Mouse (Mus musculus): Measurements from ENCODE around the gene Zfp354c. TPM values are rescaled to one million over a fixed set of nuclear protein-coding genes. Genes with fewer than 3 reads are reported as not detected.

Gene Zfp354c
- polyA plus RNA-seq, 1 experiment from 2014 or later, result 0.39 TPM

GRCm38 (mm10) chr11:50798836-50799235 is 28.7 kb downstream of the Zfp354c start:
- ATAC-seq (no peak), DNase-seq (no peak)
- H3K27me3 ChIP-seq (ENCODE audit: insufficient read depth, low read length), result no peaks in the 10 kb centered on the region
- H3K27ac ChIP-seq (ENCODE audit: low read depth), result no peak overlapping the region
- TF ChIP-seq CTCF (IDR thresholded peaks at IDR 0.05; ENCODE audit: low read depth) (no peak), EP300 (IDR thresholded peaks at IDR 0.05; ENCODE audit: low read depth) (no peak)
- H3K9me3 ChIP-seq (ENCODE audit: low read length), result no peaks in the 10 kb centered on the region
- H3K4me3 ChIP-seq (ENCODE audit: low read depth, low read length), result no peak overlapping the region
- no peaks in the 10 kb centered on the region for H3K36me3 ChIP-seq (replicated peaks; ENCODE audit: insufficient read depth, low read length)
- H3K4me2 ChIP-seq (ENCODE audit: low read depth, low read length), result no peak overlapping the region
- no peak overlapping the region for H3K9ac ChIP-seq (replicated peaks)
- H3K4me1 ChIP-seq (ENCODE audit: insufficient read depth), result no peaks in the 10 kb centered on the region

GRCm38 (mm10) chr11:50797674-50798073 is 29.9 kb downstream of the Zfp354c start:
- no peak overlapping the region for H3K27ac ChIP-seq (ENCODE audit: low read depth)
- no peaks in the 10 kb centered on the region for H3K4me1 ChIP-seq (ENCODE audit: insufficient read depth)
- H3K9me3 ChIP-seq (ENCODE audit: low read length), result no peaks in the 10 kb centered on the region
- H3K36me3 ChIP-seq (replicated peaks; ENCODE audit: insufficient read depth, low read length), result no peaks in the 10 kb centered on the region
- no peaks in the 10 kb centered on the region for H3K27me3 ChIP-seq (ENCODE audit: insufficient read depth, low read length)
- DNase-seq (no peak), ATAC-seq (no peak)
- WGBS (ENCODE audit: insufficient replicate concordance), result 73% methylated on average over 11 of the region's 11 CpGs
- TF ChIP-seq CTCF (IDR thresholded peaks at IDR 0.05; ENCODE audit: low read depth) (no peak), EP300 (IDR thresholded peaks at IDR 0.05; ENCODE audit: low read depth) (no peak)
- no peak overlapping the region for H3K9ac ChIP-seq (replicated peaks)
- H3K4me2 ChIP-seq (ENCODE audit: low read depth, low read length), result no peak overlapping the region
- H3K4me3 ChIP-seq (ENCODE audit: low read depth, low read length), result no peak overlapping the region

GRCm38 (mm10) chr11:50771006-50771405 is 56.5 kb downstream of the Zfp354c start:
- DNase-seq (no peak), ATAC-seq (no peak)
- Histone ChIP-seq H3K4me2 (ENCODE audit: low read depth, low read length) (no peak overlapping the region), H3K27ac (ENCODE audit: low read depth) (no peak overlapping the region), H3K36me3 (replicated peaks; ENCODE audit: insufficient read depth, low read length) (no peaks in the 10 kb centered on the region), H3K9ac (replicated peaks) (no peak overlapping the region), H3K9me3 (ENCODE audit: low read length) (no peaks in the 10 kb centered on the region), H3K4me3 (ENCODE audit: low read depth, low read length) (no peak overlapping the region), H3K4me1 (ENCODE audit: insufficient read depth) (no peaks in the 10 kb centered on the region), H3K27me3 (ENCODE audit: insufficient read depth, low read length) (no peaks in the 10 kb centered on the region; the same call in 1 of the 2 replicates)
- 77% methylated on average over 1 of the region's 1 CpGs for WGBS (ENCODE audit: insufficient replicate concordance)
- no peak for TF ChIP-seq EP300 (IDR thresholded peaks at IDR 0.05; ENCODE audit: low read depth)
- no peak for TF ChIP-seq CTCF (IDR thresholded peaks at IDR 0.05; ENCODE audit: low read depth)

GRCm38 (mm10) chr11:50768995-50769749 is 58.4 kb downstream of the Zfp354c start:
- 10% methylated on average over 14 of the region's 14 CpGs for WGBS (ENCODE audit: insufficient replicate concordance)
- Histone ChIP-seq H3K4me2 (ENCODE audit: low read depth, low read length) (peak overlapping the region; percentile 49), H3K9ac (replicated peaks) (no peak overlapping the region), H3K4me1 (ENCODE audit: insufficient read depth) (no peaks in the 10 kb centered on the region), H3K27me3 (ENCODE audit: insufficient read depth, low read length) (no peaks in the 10 kb centered on the region; the same call in 1 of the 2 replicates), H3K4me3 (ENCODE audit: low read depth, low read length) (no peak overlapping the region), H3K9me3 (ENCODE audit: low read length) (no peaks in the 10 kb centered on the region), H3K36me3 (replicated peaks; ENCODE audit: insufficient read depth, low read length) (no peaks in the 10 kb centered on the region), H3K27ac (ENCODE audit: low read depth) (no peak overlapping the region)
- ATAC-seq (peak; percentile 72), DNase-seq (peak; percentile 83)
- no peak for TF ChIP-seq EP300 (IDR thresholded peaks at IDR 0.05; ENCODE audit: low read depth)
- peak; percentile 91 for TF ChIP-seq CTCF (IDR thresholded peaks at IDR 0.05; ENCODE audit: low read depth)

GRCm38 (mm10) chr11:50767039-50767438 is 60.5 kb downstream of the Zfp354c start:
- no peaks in the 10 kb centered on the region; the same call in 1 of the 2 replicates for H3K27me3 ChIP-seq (ENCODE audit: insufficient read depth, low read length)
- no peak overlapping the region for H3K9ac ChIP-seq (replicated peaks)
- no peak overlapping the region for H3K4me2 ChIP-seq (ENCODE audit: low read depth, low read length)
- no peak overlapping the region for H3K27ac ChIP-seq (ENCODE audit: low read depth)
- WGBS (ENCODE audit: insufficient replicate concordance), result 23% methylated on average over 4 of the region's 4 CpGs
- no peak for ATAC-seq
- no peaks in the 10 kb centered on the region for H3K4me1 ChIP-seq (ENCODE audit: insufficient read depth)
- H3K4me3 ChIP-seq (ENCODE audit: low read depth, low read length), result no peak overlapping the region
- DNase-seq, result peak; percentile 41
- no peaks in the 10 kb centered on the region for H3K36me3 ChIP-seq (replicated peaks; ENCODE audit: insufficient read depth, low read length)
- TF ChIP-seq CTCF (IDR thresholded peaks at IDR 0.05; ENCODE audit: low read depth) (peak; percentile 57), EP300 (IDR thresholded peaks at IDR 0.05; ENCODE audit: low read depth) (no peak)
- no peaks in the 10 kb centered on the region for H3K9me3 ChIP-seq (ENCODE audit: low read length)

GRCm38 (mm10) chr11:50766461-50766860 is 61.1 kb downstream of the Zfp354c start:
- Histone ChIP-seq H3K27me3 (ENCODE audit: insufficient read depth, low read length) (no peaks in the 10 kb centered on the region; the same call in 1 of the 2 replicates), H3K9me3 (ENCODE audit: low read length) (no peaks in the 10 kb centered on the region), H3K9ac (replicated peaks) (no peak overlapping the region), H3K27ac (ENCODE audit: low read depth) (no peak overlapping the region), H3K4me1 (ENCODE audit: insufficient read depth) (no peaks in the 10 kb centered on the region), H3K4me2 (ENCODE audit: low read depth, low read length) (no peak overlapping the region), H3K36me3 (replicated peaks; ENCODE audit: insufficient read depth, low read length) (no peaks in the 10 kb centered on the region), H3K4me3 (ENCODE audit: low read depth, low read length) (no peak overlapping the region)
- 73% methylated on average over 7 of the region's 7 CpGs for WGBS (ENCODE audit: insufficient replicate concordance)
- DNase-seq, result no peak
- no peak for ATAC-seq
- TF ChIP-seq CTCF (IDR thresholded peaks at IDR 0.05; ENCODE audit: low read depth) (no peak), EP300 (IDR thresholded peaks at IDR 0.05; ENCODE audit: low read depth) (no peak)

Other genes with a start within 250 kb of the Zfp354c start
- 2.2 and 2.3 TPM in 2 replicates for gene Adamts2, start 225.6 kb downstream of the Zfp354c start, polyA plus RNA-seq (2015; fragmentation: Nextera tagmentation; extraction: Ambion mirVana)
- gene Zfp879, start 13.8 kb upstream of the Zfp354c start, polyA plus RNA-seq (2015; fragmentation: Nextera tagmentation; extraction: Ambion mirVana), result 0.08 and 0.15 TPM in 2 replicates
- 0.12 TPM in 1 of 2 replicates, not detected in the other for gene Grm6, start 23.0 kb upstream of the Zfp354c start, polyA plus RNA-seq (2015; fragmentation: Nextera tagmentation; extraction: Ambion mirVana)
- 0.12 and 0.17 TPM in 2 replicates for gene Zfp454, start 59.9 kb upstream of the Zfp354c start, polyA plus RNA-seq (2015; fragmentation: Nextera tagmentation; extraction: Ambion mirVana)
- 1.3 and 1.5 TPM in 2 replicates for gene Zfp2, start 88.4 kb upstream of the Zfp354c start, polyA plus RNA-seq (2015; fragmentation: Nextera tagmentation; extraction: Ambion mirVana)
- gene Zfp354b, start 103.9 kb upstream of the Zfp354c start, polyA plus RNA-seq (2015; fragmentation: Nextera tagmentation; extraction: Ambion mirVana), result 0.33 and 0.36 TPM in 2 replicates
- not detected in 2 replicates for gene 4933414I15Rik, start 116.0 kb upstream of the Zfp354c start, polyA plus RNA-seq (2015; fragmentation: Nextera tagmentation; extraction: Ambion mirVana)
- not detected in 2 replicates for gene Prop1, start 126.0 kb upstream of the Zfp354c start, polyA plus RNA-seq (2015; fragmentation: Nextera tagmentation; extraction: Ambion mirVana)
- not detected in 2 replicates for gene Olfr1378, start 138.8 kb upstream of the Zfp354c start, polyA plus RNA-seq (2015; fragmentation: Nextera tagmentation; extraction: Ambion mirVana)
- gene Olfr1377, start 154.2 kb upstream of the Zfp354c start, polyA plus RNA-seq (2015; fragmentation: Nextera tagmentation; extraction: Ambion mirVana), result not detected in 2 replicates
- not detected in 2 replicates for gene Olfr51, start 175.9 kb upstream of the Zfp354c start, polyA plus RNA-seq (2015; fragmentation: Nextera tagmentation; extraction: Ambion mirVana)
- gene Olfr54, start 186.5 kb upstream of the Zfp354c start, polyA plus RNA-seq (2015; fragmentation: Nextera tagmentation; extraction: Ambion mirVana), result not detected in 2 replicates
- not detected in 2 replicates for gene Olfr1375, start 220.4 kb upstream of the Zfp354c start, polyA plus RNA-seq (2015; fragmentation: Nextera tagmentation; extraction: Ambion mirVana)
- 0.86 and 0.94 TPM in 2 replicates for gene Zfp354a, start 231.5 kb upstream of the Zfp354c start, polyA plus RNA-seq (2015; fragmentation: Nextera tagmentation; extraction: Ambion mirVana)